Mouse (Mus musculus) MEL (cell line): ENCODE data around the gene Ubxn7.

Experiments used
- CHD1 ChIP-seq: IDR thresholded peaks from 2 replicates; pipeline ENCODE4 v1.6.1; 2012; ENCODE audit warnings: low read depth, mild to moderate bottlenecking, inconsistent platforms, low read length, improper control_type of control experiment
- CTCF ChIP-seq, 3 experiments: IDR thresholded peaks in 2 of 3; conservative IDR thresholded peaks in 1 of 3; 2 replicates each; pipeline ENCODE4 v1.5.1; 2011 to 2012; ENCODE audit warnings: low read length in 3 of 3, low read depth in 2 of 3, mild to moderate bottlenecking in 2 of 3, improper control_type of control experiment in 1 of 3, inconsistent platforms in 1 of 3, mixed read lengths in 1 of 3, moderate library complexity in 1 of 3; ENCODE audit not compliant: control insufficient read depth in 1 of 3, insufficient read depth in 1 of 3, poor library complexity in 1 of 3, severe bottlenecking in 1 of 3
- GABPA ChIP-seq: IDR thresholded peaks from 2 replicates; pipeline ENCODE4 v1.6.1; 2012; ENCODE audit warnings: low read depth, mild to moderate bottlenecking, inconsistent platforms, low read length, improper control_type of control experiment, moderate library complexity
- MAX ChIP-seq: IDR thresholded peaks from 2 replicates; pipeline ENCODE4 v1.6.1; 2011; ENCODE audit warnings: low read length, improper control_type of control experiment
- MAZ ChIP-seq: IDR thresholded peaks from 2 replicates; pipeline ENCODE4 v1.6.1; 2012; ENCODE audit warnings: low read depth, mild to moderate bottlenecking, inconsistent platforms, low read length, improper control_type of control experiment
- POLR2A ChIP-seq, 2 experiments: IDR thresholded peaks; 2 replicates each; pipeline ENCODE4 v1.6.1; 2011 to 2012; ENCODE audit warnings: low read length in 2 of 2, mild to moderate bottlenecking in 2 of 2, control low read depth in 1 of 2, improper control_type of control experiment in 1 of 2, low read depth in 1 of 2, moderate library complexity in 1 of 2; ENCODE audit not compliant: control insufficient read depth in 1 of 2, insufficient read depth in 1 of 2, poor library complexity in 1 of 2
- RCOR1 ChIP-seq: IDR thresholded peaks from 2 replicates; pipeline ENCODE4 v1.6.1; 2012; ENCODE audit warnings: low read depth, mild to moderate bottlenecking, inconsistent platforms, low read length, improper control_type of control experiment
- TCF12 ChIP-seq: IDR thresholded peaks from 2 replicates; pipeline ENCODE4 v1.6.1; 2014; ENCODE audit warnings: low read depth, mild to moderate bottlenecking, inconsistent platforms, low read length, improper control_type of control experiment, moderate library complexity
- USF1 ChIP-seq: IDR thresholded peaks from 2 replicates; pipeline ENCODE4 v1.6.1; 2014; ENCODE audit warnings: low read depth, mild to moderate bottlenecking, inconsistent platforms, low read length, improper control_type of control experiment, moderate library complexity

GRCm38 (mm10) chr16:32433138-32433537, 101.1 kb downstream of the Ubxn7 start:
- TF ChIP-seq CTCF (IDR thresholded peaks at IDR 0.05 in 2 of 3, conservative IDR thresholded peaks at IDR 0.05 in 1 of 3; ENCODE audit: control insufficient read depth in 1 of 3, insufficient read depth in 1 of 3, low read depth in 2 of 3, low read length in 3 of 3, poor library complexity in 1 of 3, severe bottlenecking in 1 of 3): no peak
- TF ChIP-seq MAX: no peak
- TF ChIP-seq GABPA: no peak
- TF ChIP-seq USF1: no peak
- TF ChIP-seq RCOR1: no peak
- TF ChIP-seq POLR2A (IDR thresholded peaks at IDR 0.05; ENCODE audit: control insufficient read depth in 1 of 2, insufficient read depth in 1 of 2, low read depth in 1 of 2, low read length in 2 of 2, poor library complexity in 1 of 2): no peak
- TF ChIP-seq MAZ: no peak
- no peak for TF ChIP-seq CHD1
- no peak for TF ChIP-seq TCF12
